Mouse (Mus musculus) CH12.LX (cell line): ENCODE data around the gene Mta2. TPM values are rescaled to one million over a fixed set of nuclear protein-coding genes. Genes with fewer than 3 reads are reported as not detected.

Experiments
- DNase-seq: peaks from one replicate; pipeline ENCODE4 v3.0.0-alpha.2; 2013; ENCODE audit errors: extremely low read depth
- H3K27ac ChIP-seq: 2 replicates; pipeline ENCODE4 v1.5.1; 2012; ENCODE audit warnings: low read depth, mild to moderate bottlenecking, control low read depth, moderate library complexity; ENCODE audit not compliant: insufficient read depth
- H3K27me3 ChIP-seq: replicated peaks from 2 replicates; pipeline ENCODE3; 2012; ENCODE audit warnings: inconsistent platforms
- H3K36me3 ChIP-seq, 2 experiments: replicated peaks in 1 of 2; 2 replicates each; pipeline versions ENCODE3 to v1.6.1; 2012; ENCODE audit warnings: inconsistent platforms in 1 of 2, low read length in 1 of 2, mild to moderate bottlenecking in 1 of 2, mixed read lengths in 1 of 2, moderate library complexity in 1 of 2; ENCODE audit not compliant: control insufficient read depth in 1 of 2, insufficient read depth in 1 of 2
- H3K4me1 ChIP-seq, 2 experiments: 2 replicates each; pipeline ENCODE4 v1.6.1; 2012; ENCODE audit warnings: inconsistent platforms in 1 of 2, moderate library complexity in 1 of 2; ENCODE audit not compliant: insufficient read depth in 2 of 2, control insufficient read depth in 1 of 2
- H3K4me2 ChIP-seq: 2 replicates; pipeline ENCODE4 v1.6.1; 2012; ENCODE audit warnings: low read depth, mild to moderate bottlenecking, control low read depth; ENCODE audit not compliant: poor library complexity, insufficient read depth, severe bottlenecking
- H3K4me3 ChIP-seq, 3 experiments: fragments of 150-350 bp in 1 of 3; sonication (generic) in 1 of 3; replicated peaks in 1 of 3; 2 replicates each; pipeline versions ENCODE3 to v1.5.1; 2011 to 2012; ENCODE audit warnings: low read depth in 2 of 3, low read length in 2 of 3, mild to moderate bottlenecking in 2 of 3, moderate library complexity in 2 of 3, control low read depth in 1 of 3, improper control_type of control experiment in 1 of 3, inconsistent platforms in 1 of 3, mixed read lengths in 1 of 3; ENCODE audit not compliant: poor library complexity in 1 of 3
- H3K79me2 ChIP-seq: replicated peaks from 2 replicates; pipeline ENCODE4 v1.6.1; 2012; ENCODE audit warnings: mild to moderate bottlenecking, moderate library complexity; ENCODE audit not compliant: control insufficient read depth, poor library complexity, insufficient read depth, severe bottlenecking; ENCODE audit errors: extremely low read depth
- H3K9ac ChIP-seq: 2 replicates; pipeline ENCODE4 v1.6.1; 2012; ENCODE audit warnings: low read depth, mild to moderate bottlenecking, control low read depth, moderate library complexity; ENCODE audit not compliant: insufficient read depth
- H3K9me3 ChIP-seq: replicated peaks from 2 replicates; pipeline ENCODE3; 2012; ENCODE audit warnings: low read length, inconsistent platforms, mixed read lengths
- BHLHE40 ChIP-seq: IDR thresholded peaks from 2 replicates; pipeline ENCODE4 v1.6.1; 2011; ENCODE audit warnings: mild to moderate bottlenecking, low read depth, low read length, improper control_type of control experiment
- CHD1 ChIP-seq: IDR thresholded peaks from 2 replicates; pipeline ENCODE4 v1.6.1; 2012; ENCODE audit warnings: low read depth, low read length, improper control_type of control experiment, inconsistent platforms
- CHD2 ChIP-seq: IDR thresholded peaks from 2 replicates; pipeline ENCODE4 v1.6.1; 2011; ENCODE audit warnings: low read length, improper control_type of control experiment
- CTCF ChIP-seq, 2 experiments: IDR thresholded peaks in 1 of 2; conservative IDR thresholded peaks in 1 of 2; 2 replicates each; pipeline ENCODE4 v1.5.1; 2011 to 2012; ENCODE audit warnings: low read depth in 2 of 2, low read length in 2 of 2, improper control_type of control experiment in 1 of 2, inconsistent platforms in 1 of 2, mild to moderate bottlenecking in 1 of 2, moderate library complexity in 1 of 2
- E2F4 ChIP-seq: IDR thresholded peaks from 2 replicates; pipeline ENCODE4 v1.6.1; 2011; ENCODE audit warnings: low read depth, low read length, improper control_type of control experiment; ENCODE audit not compliant: insufficient replicate concordance
- ELF1 ChIP-seq: IDR thresholded peaks from 2 replicates; pipeline ENCODE4 v1.6.1; 2014; ENCODE audit warnings: low read depth, mild to moderate bottlenecking, inconsistent platforms, low read length, improper control_type of control experiment
- EP300 ChIP-seq: IDR thresholded peaks from 2 replicates; pipeline ENCODE4 v1.6.1; 2011; ENCODE audit warnings: low read length, improper control_type of control experiment
- ETS1 ChIP-seq: conservative IDR thresholded peaks from 2 replicates; pipeline ENCODE4 v1.6.1; 2012; ENCODE audit warnings: low read depth, mild to moderate bottlenecking, inconsistent platforms, low read length, improper control_type of control experiment, moderate library complexity
- GABPA ChIP-seq: IDR thresholded peaks from 2 replicates; pipeline ENCODE4 v1.6.1; 2012; ENCODE audit warnings: low read depth, low read length, improper control_type of control experiment, inconsistent platforms; ENCODE audit not compliant: insufficient replicate concordance
- HCFC1 ChIP-seq: IDR thresholded peaks from 2 replicates; pipeline ENCODE4 v1.6.1; 2012; ENCODE audit warnings: low read depth, mild to moderate bottlenecking, inconsistent platforms, low read length, improper control_type of control experiment
- IRF4 ChIP-seq: IDR thresholded peaks from 2 replicates; pipeline ENCODE4 v1.6.1; 2014; ENCODE audit warnings: low read depth, mild to moderate bottlenecking, inconsistent platforms, low read length, improper control_type of control experiment
- JUN ChIP-seq: IDR thresholded peaks from 2 replicates; pipeline ENCODE4 v1.6.1; 2011; ENCODE audit warnings: low read depth, mild to moderate bottlenecking, low read length, improper control_type of control experiment, moderate library complexity; ENCODE audit not compliant: insufficient read depth
- JUND ChIP-seq: conservative IDR thresholded peaks from 2 replicates; pipeline ENCODE4 v1.6.1; 2011; ENCODE audit warnings: low read depth, low read length, improper control_type of control experiment
- KAT2A ChIP-seq: IDR thresholded peaks from 2 replicates; pipeline ENCODE4 v1.6.1; 2012; ENCODE audit warnings: low read length, improper control_type of control experiment, inconsistent platforms; ENCODE audit not compliant: insufficient replicate concordance
- MAFK ChIP-seq: IDR thresholded peaks from 2 replicates; pipeline ENCODE4 v1.6.1; 2011; ENCODE audit warnings: low read length, improper control_type of control experiment; ENCODE audit not compliant: insufficient replicate concordance
- MAX ChIP-seq: IDR thresholded peaks from 2 replicates; pipeline ENCODE4 v1.6.1; 2011; ENCODE audit warnings: low read length, improper control_type of control experiment
- MAZ ChIP-seq: IDR thresholded peaks from 2 replicates; pipeline ENCODE4 v1.6.1; 2012; ENCODE audit warnings: low read depth, mild to moderate bottlenecking, inconsistent platforms, low read length, improper control_type of control experiment, moderate library complexity
- MEF2A ChIP-seq: IDR thresholded peaks from 2 replicates; pipeline ENCODE4 v1.6.1; 2014; ENCODE audit warnings: low read depth, mild to moderate bottlenecking, inconsistent platforms, low read length, improper control_type of control experiment, borderline replicate concordance
- MXI1 ChIP-seq: IDR thresholded peaks from 2 replicates; pipeline ENCODE4 v1.6.1; 2011; ENCODE audit warnings: mild to moderate bottlenecking, low read depth, low read length, improper control_type of control experiment
- MYC ChIP-seq: IDR thresholded peaks from 2 replicates; pipeline ENCODE4 v1.6.1; 2011; ENCODE audit warnings: low read depth, mild to moderate bottlenecking, improper control_type of control experiment, low read length
- NELFE ChIP-seq: IDR thresholded peaks from 2 replicates; pipeline ENCODE4 v1.6.1; 2011; ENCODE audit warnings: low read depth, low read length, improper control_type of control experiment
- NRF1 ChIP-seq: IDR thresholded peaks from 2 replicates; pipeline ENCODE4 v1.6.1; 2014; ENCODE audit warnings: low read depth, mild to moderate bottlenecking, inconsistent platforms, low read length, improper control_type of control experiment, moderate library complexity
- PAX5 ChIP-seq: IDR thresholded peaks from 2 replicates; pipeline ENCODE4 v1.6.1; 2012; ENCODE audit warnings: low read length, inconsistent platforms, mixed read lengths
- POLR2A ChIP-seq: IDR thresholded peaks from 2 replicates; pipeline ENCODE4 v1.6.1; 2011; ENCODE audit warnings: low read depth, mild to moderate bottlenecking, improper control_type of control experiment, low read length
- POLR2AphosphoS2 ChIP-seq: IDR thresholded peaks from 2 replicates; pipeline ENCODE4 v1.6.1; 2011; ENCODE audit warnings: low read depth, low read length, improper control_type of control experiment
- RAD21 ChIP-seq: IDR thresholded peaks from 2 replicates; pipeline ENCODE4 v1.6.1; 2011; ENCODE audit warnings: low read depth, mild to moderate bottlenecking, low read length, improper control_type of control experiment, moderate library complexity
- RCOR1 ChIP-seq: conservative IDR thresholded peaks from 2 replicates; pipeline ENCODE4 v1.6.1; 2012; ENCODE audit warnings: low read depth, mild to moderate bottlenecking, inconsistent platforms, low read length, improper control_type of control experiment
- SIN3A ChIP-seq: IDR thresholded peaks from 2 replicates; pipeline ENCODE4 v1.6.1; 2012; ENCODE audit warnings: low read length, improper control_type of control experiment, inconsistent platforms
- SMC3 ChIP-seq: IDR thresholded peaks from 2 replicates; pipeline ENCODE4 v1.6.1; 2011; ENCODE audit warnings: low read depth, low read length, improper control_type of control experiment
- TBP ChIP-seq: conservative IDR thresholded peaks from 2 replicates; pipeline ENCODE4 v1.6.1; 2011; ENCODE audit warnings: low read depth, low read length, improper control_type of control experiment
- TCF12 ChIP-seq: IDR thresholded peaks from 2 replicates; pipeline ENCODE4 v1.6.1; 2014; ENCODE audit warnings: low read depth, mild to moderate bottlenecking, inconsistent platforms, low read length, improper control_type of control experiment
- UBTF ChIP-seq: IDR thresholded peaks from 2 replicates; pipeline ENCODE4 v1.6.1; 2012; ENCODE audit warnings: low read depth, mild to moderate bottlenecking, inconsistent platforms, low read length, improper control_type of control experiment, moderate library complexity
- USF1 ChIP-seq: IDR thresholded peaks from 2 replicates; pipeline ENCODE4 v1.6.1; 2014; ENCODE audit warnings: low read depth, mild to moderate bottlenecking, inconsistent platforms, low read length, improper control_type of control experiment
- USF2 ChIP-seq: conservative IDR thresholded peaks from 2 replicates; pipeline ENCODE4 v1.6.1; 2011; ENCODE audit warnings: low read depth, low read length, improper control_type of control experiment
- ZC3H11A ChIP-seq: IDR thresholded peaks from 2 replicates; pipeline ENCODE4 v1.6.1; 2012; ENCODE audit warnings: low read depth, mild to moderate bottlenecking, inconsistent platforms, low read length, improper control_type of control experiment
- ZKSCAN1 ChIP-seq: IDR thresholded peaks from 2 replicates; pipeline ENCODE4 v1.6.1; 2012; ENCODE audit warnings: low read depth, inconsistent platforms, low read length, improper control_type of control experiment, borderline replicate concordance
- ZMIZ1 ChIP-seq: IDR thresholded peaks from 2 replicates; pipeline ENCODE4 v1.6.1; 2012; ENCODE audit warnings: low read depth, mild to moderate bottlenecking, inconsistent platforms, low read length, improper control_type of control experiment
- ZNF384 ChIP-seq: IDR thresholded peaks from 2 replicates; pipeline ENCODE4 v1.6.1; 2012; ENCODE audit warnings: low read depth, low read length, improper control_type of control experiment, inconsistent platforms
- dilution Hi-C: fragments of 300-500 bp; cut with MboI; formaldehyde crosslinking; loops from 2 replicates; pipeline ENCODE4 v1.14.3; 2020; ENCODE audit warnings: low sequenced_read_pairs; ENCODE audit not compliant: extremely low pct_unique_long_range_greater_than_20kb, extremely low pct_ligation_motif_present
- in situ Hi-C: fragments of 300-500 bp; cut with MboI; formaldehyde crosslinking; loops from 3 replicates; pipeline ENCODE4 v1.14.3; 2019; ENCODE audit warnings: low sequenced_read_pairs, low pct_ligation_motif_present, low pct_unique_long_range_greater_than_20kb, mixed read lengths
- polyA plus RNA-seq: library from polyadenylated mRNA; unstranded; fragments of >175 nt; gene quantifications from 2 replicates; pipeline ENCODE4 v1.2.1, GENCODE M21; 2012; ENCODE audit warnings: low read depth; ENCODE audit not compliant: insufficient read length
- total RNA-seq, 2 experiments: library from RNA; depleted of rRNA; stranded (reverse); fragments of 300-350 nt in 1 of 2; fragments of >200 nt in 1 of 2; gene quantifications; 2 replicates each; pipeline ENCODE4 v1.2.3; 2012 to 2014

Gene Mta2
- 131 and 158 TPM in 2 replicates for total RNA-seq (2012; rRNA removed)
- 115 and 117 TPM in 2 replicates for total RNA-seq (2014; rRNA removed)
- polyA plus RNA-seq, result 149 and 162 TPM in 2 replicates

DNA sequence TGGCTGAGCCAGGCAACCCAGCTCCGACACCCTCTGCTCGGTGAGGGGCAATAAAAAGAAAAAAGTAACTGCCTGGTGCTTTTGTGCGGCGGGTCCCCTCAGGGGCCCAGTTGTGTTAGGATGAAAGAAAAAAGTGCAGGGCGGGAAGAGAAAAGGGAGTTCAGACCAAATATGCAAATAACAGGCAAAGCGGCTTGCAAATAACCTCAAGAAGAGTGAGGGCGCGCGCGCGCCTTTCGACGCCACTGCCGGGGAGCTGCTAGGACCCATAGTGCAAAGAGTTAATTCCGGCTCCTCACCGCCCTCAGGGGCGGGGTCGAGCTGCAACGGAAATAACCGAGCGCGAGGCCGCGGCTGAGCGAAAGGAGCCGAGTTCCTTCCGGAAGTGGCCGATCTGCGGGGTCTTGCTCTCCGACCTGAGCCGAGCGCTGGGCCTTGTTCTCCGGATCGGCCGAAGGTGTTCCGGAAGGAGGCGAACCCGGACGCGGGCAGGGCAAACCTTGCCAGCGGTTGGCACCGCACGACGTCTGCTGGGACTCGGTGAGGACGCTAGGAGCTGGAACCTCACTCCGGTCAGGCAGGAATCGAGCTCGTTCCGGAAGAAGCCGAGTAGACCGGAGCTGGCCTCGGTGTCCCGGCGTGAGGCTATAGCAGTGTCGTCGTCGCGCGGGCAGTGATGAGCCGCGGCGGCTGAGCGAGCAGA is at the start of gene Mta2:
Mta2 (plus strand) TSS at position 361 of the 703 bp plus-strand sequence.
- TF ChIP-seq SMC3 (no peak), JUN (no peak), RCOR1 (no peak; the same call in 1 of the 2 replicates), MXI1 (peak; percentile 19; the same call in 1 of the 2 replicates), CHD2 (0 out of 2 replicates have a peak, but pooled peaks have one; percentile 16), ETS1 (peak; percentile 46), NRF1 (peak; percentile 73), JUND (no peak), ZKSCAN1 (no peak), IRF4 (peak; percentile 56; the same call in 1 of the 2 replicates), GABPA (no peak), USF1 (no peak), MAX (peak; percentile 70), MAZ (peak; percentile 87; the same call in 1 of the 2 replicates), RAD21 (no peak; the same call in 1 of the 2 replicates), NELFE (peak; percentile 84), HCFC1 (peak; percentile 69), BHLHE40 (peak; percentile 64), ELF1 (peak; percentile 90), MEF2A (peak; percentile 71; the same call in 1 of the 2 replicates), MAFK (no peak), UBTF (peak; percentile 52; the same call in 1 of the 2 replicates), ZC3H11A (no peak), MYC (peak; percentile 38; the same call in 1 of the 2 replicates), ZMIZ1 (peak; percentile 91), CTCF (conservative IDR thresholded peaks at IDR 0.05 in 1 of 2, IDR thresholded peaks at IDR 0.05 in 1 of 2; ENCODE audit: low read depth in 2 of 2, low read length in 2 of 2) (0 out of 4 replicates have a peak, but pooled peaks of 1 of the 2 experiments have one; percentile 4), KAT2A (peak; percentile 65; the same call in 1 of the 2 replicates), TCF12 (peak; percentile 56), ZNF384 (peak; percentile 93), PAX5 (no peak), POLR2A (peak; percentile 76), E2F4 (peak; percentile 98), USF2 (no peak), CHD1 (no peak; the same call in none of the 2 replicates), SIN3A (peak; percentile 90), EP300 (peak; percentile 60; the same call in 1 of the 2 replicates), TBP (peak; percentile 91), POLR2AphosphoS2 (peak; percentile 86)
- Histone ChIP-seq H3K4me3 (peak within 1 kb of the TSS; percentile 75 to 95 (median 91)), H3K27me3 (no peaks in the 10 kb centered on the region), H3K4me2 (peak within 1 kb of the TSS; percentile 91), H3K9ac (peak within 1 kb of the TSS; percentile 97), H3K36me3 (peaks cover 57 to 75% of the 10 kb centered on the region in 2 experiments), H3K27ac (peak within 1 kb of the TSS; percentile 99), H3K79me2 (peaks cover 42% of the 10 kb centered on the region), H3K4me1 (peaks cover 16 to 48% of the 10 kb centered on the region in 2 experiments), H3K9me3 (no peaks in the 10 kb centered on the region)
- in situ Hi-C loops, result no loop called here
- dilution Hi-C loops, result no loop called here
- DNase-seq, result peak; percentile 98
